Mouse (Mus musculus) cerebellum, adult 2 months (tissue): ENCODE data around the gene Dido1.

Experiments
- CTCF ChIP-seq: fragments of 200-500 bp; IDR thresholded peaks from 2 replicates; pipeline ENCODE4 v1.5.1; 2011; ENCODE audit warnings: low read depth, mild to moderate bottlenecking, control low read depth, low read length, moderate library complexity, borderline replicate concordance; ENCODE audit not compliant: insufficient read depth
- POLR2A ChIP-seq: fragments of 200-500 bp; IDR thresholded peaks from 2 replicates; pipeline ENCODE4 v1.6.1; 2011; ENCODE audit warnings: low read length, control low read depth, borderline replicate concordance; ENCODE audit not compliant: insufficient read depth

- TF ChIP-seq CTCF (no peak), POLR2A (no peak)
Observed at GRCm38 (mm10) chr2:180740349-180740748, 30.6 kb upstream of the Dido1 start.
